Mouse (Mus musculus): ENCODE data around the gene Ankrd31.

- TF ChIP-seq CTCF (conservative IDR thresholded peaks at IDR 0.05; ENCODE audit: insufficient read depth, insufficient read length, low read depth, low read length) (no peak), POLR2A (IDR thresholded peaks at IDR 0.05; ENCODE audit: low read depth, low read length) (no peak)
Measured at GRCm38 (mm10) chr13:96895144-96895543, 147.1 kb downstream of the Ankrd31 start.

Measured in kidney, adult 2 months (tissue).